Mouse (Mus musculus) small intestine, adult 2 months (tissue): ENCODE measurements around the gene Rbks. TPM values are rescaled to one million over a fixed set of nuclear protein-coding genes. Genes with fewer than 3 reads are reported as not detected.
"Not testable (repeated sequence)": the region's sequence is repeated elsewhere in the genome, so short reads cannot be mapped to it uniquely, and the experiment has no call there.

Experiments
- H3K27ac ChIP-seq: fragments of 200-500 bp; 2 replicates; pipeline ENCODE4 v1.5.1; 2012; ENCODE audit warnings: low read depth, low read length, control low read depth, inconsistent platforms; ENCODE audit not compliant: insufficient read depth
- H3K27me3 ChIP-seq: fragments of 200-500 bp; 2 replicates; pipeline ENCODE4 v1.6.1; 2012; ENCODE audit warnings: mild to moderate bottlenecking, moderate library complexity, low read length, inconsistent platforms; ENCODE audit not compliant: control insufficient read depth, insufficient read depth
- H3K36me3 ChIP-seq: fragments of 200-500 bp; 2 replicates; pipeline ENCODE4 v1.6.1; 2012; ENCODE audit warnings: mild to moderate bottlenecking, low read length, control low read depth, inconsistent platforms; ENCODE audit not compliant: control insufficient read depth, insufficient read depth
- H3K4me1 ChIP-seq: fragments of 200-500 bp; 2 replicates; pipeline ENCODE4 v1.6.1; 2012; ENCODE audit warnings: low read length, inconsistent platforms, mixed read lengths; ENCODE audit not compliant: control insufficient read depth, insufficient read depth, insufficient read length
- H3K4me3 ChIP-seq: fragments of 200-500 bp; 2 replicates; pipeline ENCODE4 v1.5.1; 2012; ENCODE audit warnings: low read depth, mild to moderate bottlenecking, control low read depth, inconsistent platforms, low read length, moderate library complexity
- CTCF ChIP-seq: fragments of 200-500 bp; IDR thresholded peaks from 2 replicates; pipeline ENCODE4 v1.5.1; 2012; ENCODE audit warnings: low read depth, mild to moderate bottlenecking, control low read depth, inconsistent platforms, low read length, moderate library complexity, mixed read lengths; ENCODE audit not compliant: insufficient replicate concordance, insufficient read length; ENCODE audit errors: extremely low read depth
- POLR2A ChIP-seq: fragments of 200-500 bp; IDR thresholded peaks from 2 replicates; pipeline ENCODE4 v1.6.1; 2012; ENCODE audit warnings: low read depth, mild to moderate bottlenecking, control low read depth, inconsistent platforms, low read length, moderate library complexity
- WGBS: fragments of 180-500 bp; shearing (Covaris S2); methylation state at CpG from one replicate; pipeline ENCODE4 v1.1.7; 2018; 5-methylcytosine and 5-hydroxymethylcytosine counted together
- polyA plus RNA-seq: library from polyadenylated mRNA; depleted of rRNA; stranded (reverse); fragments of >200 nt; gene quantifications from 2 replicates; pipeline ENCODE4 v1.2.3, GENCODE M21; 2012

The Rbks gene
- polyA plus RNA-seq, 1 experiment = 15.5 TPM

DNA sequence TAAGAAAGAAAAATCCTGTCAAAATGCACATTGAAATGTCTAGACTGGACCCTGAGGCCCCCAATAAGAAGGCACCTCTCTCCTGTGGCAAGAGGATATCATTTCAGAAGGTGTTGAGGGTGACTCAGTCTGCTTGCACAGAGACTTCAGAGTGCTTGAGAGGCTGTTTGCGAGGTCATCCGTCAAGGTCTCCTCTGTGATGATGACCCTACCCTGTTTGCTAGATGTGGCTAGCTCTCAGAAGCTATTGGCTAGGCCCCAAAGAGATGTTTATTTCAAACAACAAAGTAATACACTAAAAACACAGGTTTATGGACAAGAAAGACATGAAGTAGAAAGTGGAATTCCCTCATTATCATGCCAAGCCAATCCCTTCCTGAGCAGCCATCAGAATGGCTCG lies 55.1 kb downstream of the Rbks start:
- TF ChIP-seq CTCF (no peak), POLR2A (no peak)
- no peaks in the 10 kb centered on the region for H3K27me3 ChIP-seq
- no peak overlapping the region for H3K4me3 ChIP-seq
- peaks cover 4% of the 10 kb centered on the region for H3K4me1 ChIP-seq
- peaks cover 25% of the 10 kb centered on the region for H3K36me3 ChIP-seq
- H3K27ac ChIP-seq = no peak overlapping the region
- WGBS = 94% methylated on average over 3 of the region's 3 CpGs

DNA sequence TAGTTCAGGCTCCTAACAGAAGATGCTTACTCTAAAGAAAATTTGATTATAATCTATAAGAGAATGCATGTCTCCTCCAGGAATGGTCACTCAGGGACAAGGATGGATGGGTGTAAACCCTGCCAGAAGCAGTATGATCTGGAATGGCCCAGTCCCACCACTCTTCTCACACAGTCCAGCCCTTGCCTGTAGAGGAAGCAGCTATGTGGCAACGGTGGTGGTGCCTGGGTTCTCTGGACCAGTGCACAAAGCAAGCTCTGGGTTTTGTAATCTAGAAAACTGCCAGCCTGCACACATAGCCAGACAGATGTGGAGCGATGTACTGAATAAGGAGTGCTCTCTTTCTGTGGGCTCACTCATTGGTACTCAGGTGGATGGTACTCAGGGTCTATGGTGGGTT lies 56.9 kb downstream of the Rbks start:
- WGBS = 96% methylated on average over 2 of the region's 2 CpGs
- no peaks in the 10 kb centered on the region for H3K4me1 ChIP-seq

DNA sequence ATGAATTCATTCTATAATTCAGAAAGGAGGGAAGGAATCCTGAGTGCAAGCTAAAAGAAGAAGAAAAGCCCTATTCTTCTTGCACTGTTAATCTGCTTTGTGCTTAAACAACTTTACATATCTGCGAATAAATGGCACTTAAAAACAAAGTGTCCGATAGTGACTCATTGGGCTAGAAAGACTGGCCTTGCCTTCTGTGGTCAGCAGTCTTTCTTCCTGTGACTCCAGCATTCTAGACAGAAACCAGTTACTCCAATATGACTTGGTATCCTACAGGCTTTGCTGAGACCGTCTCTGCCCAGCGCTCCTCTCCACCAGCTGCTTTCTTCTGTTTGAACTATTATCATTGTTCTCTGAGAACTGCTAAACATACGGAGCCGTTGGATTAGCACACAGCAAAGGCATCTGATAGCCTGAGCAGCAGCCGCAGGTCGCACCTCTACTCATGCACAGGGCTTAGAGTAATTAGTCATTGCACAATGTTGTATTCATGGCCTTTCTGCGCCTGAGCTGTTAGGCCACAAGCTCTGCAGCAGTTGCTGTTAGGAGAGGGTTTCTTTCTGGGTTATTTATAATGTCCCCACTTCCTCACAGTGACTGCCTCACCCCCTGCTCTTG lies 60.7 kb downstream of the Rbks start:
- Histone ChIP-seq H3K4me1 (no peaks in the 10 kb centered on the region), H3K36me3 (peaks cover 12% of the 10 kb centered on the region), H3K27me3 (no peaks in the 10 kb centered on the region), H3K27ac (no peak overlapping the region), H3K4me3 (no peak overlapping the region)
- 56% methylated on average over 9 of the region's 9 CpGs for WGBS
- no peak for TF ChIP-seq POLR2A
- TF ChIP-seq CTCF = no peak

More for the DNA sequence above, 56.9 kb downstream of the Rbks start:
- H3K4me3 ChIP-seq = no peak overlapping the region
- TF ChIP-seq CTCF = no peak
- TF ChIP-seq POLR2A = no peak
- H3K27ac ChIP-seq = no peak overlapping the region
- peaks cover 23% of the 10 kb centered on the region for H3K36me3 ChIP-seq
- H3K27me3 ChIP-seq = no peaks in the 10 kb centered on the region

DNA sequence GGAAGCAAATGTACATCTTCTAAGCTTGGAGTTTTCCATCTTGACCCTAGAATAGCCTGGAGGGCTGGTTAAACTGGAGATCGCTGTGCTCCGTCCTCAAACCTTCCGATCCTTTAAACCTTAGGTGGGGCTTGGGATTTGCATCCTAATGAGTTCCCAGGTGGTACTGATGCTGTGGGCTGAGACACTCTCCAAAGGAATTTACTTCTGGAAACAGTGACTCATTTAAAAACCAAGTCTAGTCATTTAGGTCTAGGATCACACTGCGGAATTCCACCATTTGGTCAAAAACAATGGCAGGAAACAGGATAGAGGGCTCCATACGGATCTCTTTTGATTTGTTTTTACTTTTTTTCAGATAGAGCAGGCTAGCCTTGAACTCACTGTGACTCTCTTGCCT lies 62.7 kb downstream of the Rbks start:
- H3K27ac ChIP-seq = no peak overlapping the region
- peaks cover 5% of the 10 kb centered on the region for H3K36me3 ChIP-seq
- H3K4me3 ChIP-seq = no peak overlapping the region
- H3K4me1 ChIP-seq = no peaks in the 10 kb centered on the region
- WGBS = 91% methylated on average over 5 of the region's 5 CpGs
- H3K27me3 ChIP-seq = no peaks in the 10 kb centered on the region
- TF ChIP-seq CTCF = no peak
- no peak for TF ChIP-seq POLR2A

DNA sequence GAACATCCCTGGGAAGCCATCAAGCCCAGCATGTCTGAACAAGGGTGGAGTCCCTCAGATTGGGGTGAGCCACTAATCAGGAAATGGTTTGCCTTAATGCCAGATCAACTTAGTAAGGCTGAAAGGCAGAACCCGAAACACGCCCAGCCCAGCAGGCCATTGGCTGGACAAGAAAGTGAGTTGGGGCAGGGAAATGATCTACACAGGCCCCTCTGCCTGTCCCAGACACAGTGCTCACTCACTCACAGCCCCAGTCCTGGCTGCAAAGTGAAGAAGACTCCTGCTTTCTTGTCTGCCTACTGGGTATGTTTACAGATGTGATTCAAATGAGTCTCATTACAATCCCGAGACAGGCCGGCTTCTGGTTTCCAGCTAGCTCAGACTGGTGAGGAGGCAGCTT lies 63.3 kb downstream of the Rbks start:
- H3K4me1 ChIP-seq = no peaks in the 10 kb centered on the region
- WGBS = 85% methylated on average over 4 of the region's 4 CpGs
- H3K27ac ChIP-seq = no peak overlapping the region
- no peak overlapping the region for H3K4me3 ChIP-seq
- TF ChIP-seq POLR2A (no peak), CTCF (no peak)
- peaks cover 5% of the 10 kb centered on the region for H3K36me3 ChIP-seq
- H3K27me3 ChIP-seq = no peaks in the 10 kb centered on the region

DNA sequence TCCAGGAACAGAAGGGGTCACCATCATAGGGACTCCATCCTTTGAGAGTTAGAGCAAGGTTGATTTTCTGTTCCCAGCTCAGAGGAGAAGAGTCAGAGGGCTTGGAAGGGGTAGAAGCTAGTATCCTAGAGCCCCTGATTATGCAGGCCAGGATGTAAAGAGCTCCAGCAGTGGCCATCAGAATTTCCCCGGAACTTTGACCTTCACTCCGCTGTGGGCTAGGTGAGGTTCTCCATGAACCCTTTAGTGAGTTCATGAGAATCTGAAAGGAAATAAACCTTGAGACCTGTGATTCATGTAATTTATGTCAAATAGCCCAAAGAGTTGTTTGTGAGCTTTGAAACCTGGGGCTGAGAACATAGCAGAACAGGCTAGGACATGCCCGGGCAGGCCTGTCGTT lies 66.3 kb downstream of the Rbks start:
- 70% methylated on average over 4 of the region's 4 CpGs for WGBS
- not testable (repeated sequence) for H3K27ac ChIP-seq, H3K4me3 ChIP-seq, H3K4me1 ChIP-seq, H3K36me3 ChIP-seq, H3K27me3 ChIP-seq

DNA sequence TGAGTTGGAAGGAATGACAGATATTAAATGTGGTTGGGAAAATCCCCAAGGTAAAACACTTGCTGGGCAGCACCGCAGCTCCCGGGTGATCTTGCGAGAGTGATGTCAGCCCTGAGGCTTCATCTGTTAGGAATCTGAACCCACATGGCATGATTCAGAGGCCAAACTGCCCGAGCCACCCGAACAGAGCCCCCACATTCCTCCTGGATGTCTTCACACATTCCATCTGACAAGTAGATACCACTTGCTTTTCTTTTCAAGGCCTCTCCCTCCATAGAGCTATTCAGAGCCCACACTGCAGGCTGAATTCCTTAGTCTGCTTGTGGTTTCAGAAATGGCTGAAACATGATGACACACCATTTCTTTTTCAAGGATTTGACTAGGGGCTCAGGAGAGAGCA lies 67.4 kb downstream of the Rbks start:
- Histone ChIP-seq H3K4me3 (no peak overlapping the region), H3K4me1 (peaks cover 2% of the 10 kb centered on the region; the same call in 1 of the 2 replicates), H3K27me3 (no peaks in the 10 kb centered on the region), H3K27ac (no peak overlapping the region), H3K36me3 (peaks cover 3% of the 10 kb centered on the region; the same call in 1 of the 2 replicates)
- WGBS = 79% methylated on average over 5 of the region's 5 CpGs
- no peak for TF ChIP-seq POLR2A
- no peak for TF ChIP-seq CTCF
